In the genomic region with DNA sequence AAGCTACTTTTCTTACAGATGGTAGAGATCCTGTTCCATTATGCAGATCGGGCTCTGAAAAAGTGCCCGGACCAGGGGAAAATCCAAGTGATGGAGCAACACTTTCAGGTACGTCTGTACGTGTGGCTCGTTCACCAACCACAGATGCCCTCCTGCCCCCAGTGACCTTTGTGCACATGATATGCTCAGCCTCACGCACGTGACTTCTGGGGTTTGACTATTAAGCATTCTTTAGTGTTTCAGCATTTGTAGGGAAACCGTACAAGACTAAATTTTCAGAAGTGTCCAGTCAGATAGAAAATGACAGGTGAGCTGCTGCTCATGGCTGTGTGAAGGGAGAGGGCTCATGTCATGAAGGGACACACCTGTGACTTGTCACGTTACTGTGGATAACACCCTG, we compare ENCODE assay signal across 13 mouse cellular contexts.
"Had no signal": no experiment of that assay in that cellular context is flagged by ENCODE, and none has a peak within 500 bp of the region (broad histone marks: within the 10 kb centered on the region; RNA-seq: fewer than 3 reads in every experiment).

No protein-coding gene starts in this region.

- H3K27me3 ChIP-seq: intestine, embryonic 15.5 days; liver, embryonic 12.5 days; lung, embryonic 15.5 days; megakaryocyte, embryonic 14.5 days; midbrain, embryonic 15.5 days; neural tube, embryonic 12.5 days had no signal

- H3K4me2 ChIP-seq: intestine, embryonic 15.5 days; liver, embryonic 12.5 days; lung, embryonic 15.5 days; midbrain, embryonic 11.5 days; midbrain, embryonic 15.5 days; neural tube, embryonic 12.5 days had no signal

- H3K4me1 ChIP-seq: intestine, embryonic 15.5 days; limb, embryonic 10.5 days; liver, embryonic 12.5 days; lung, embryonic 15.5 days; megakaryocyte, embryonic 14.5 days; midbrain, embryonic 15.5 days; neural tube, embryonic 12.5 days had no signal

- H3K27ac ChIP-seq: intestine, embryonic 15.5 days; left cerebral cortex, adult 2 months; limb, embryonic 10.5 days; liver, embryonic 12.5 days; lung, embryonic 15.5 days; macrophage; midbrain, embryonic 15.5 days; neural tube, embryonic 12.5 days; stomach, postnatal 0 days had no signal

- DNase-seq: lung, postnatal 14 days; thymus, postnatal 4 days had no signal

- ATAC-seq: intestine, embryonic 15.5 days; liver, embryonic 12.5 days; midbrain, embryonic 15.5 days had no signal

- H3K9ac ChIP-seq: intestine, embryonic 15.5 days; liver, embryonic 12.5 days; lung, embryonic 15.5 days; midbrain, embryonic 15.5 days; neural tube, embryonic 12.5 days had no signal

- H3K36me3 ChIP-seq: intestine, embryonic 15.5 days; lung, embryonic 15.5 days had no signal

- H3K4me3 ChIP-seq: intestine, embryonic 15.5 days; left cerebral cortex, adult 2 months; limb, embryonic 10.5 days; liver, embryonic 12.5 days; lung, embryonic 15.5 days; megakaryocyte, embryonic 14.5 days; midbrain, embryonic 15.5 days; neural tube, embryonic 12.5 days had no signal

- H3K9me3 ChIP-seq: intestine, embryonic 15.5 days; limb, embryonic 10.5 days; liver, embryonic 12.5 days; lung, embryonic 15.5 days; midbrain, embryonic 15.5 days had no signal
